Mouse (Mus musculus): ENCODE measurements around the gene Strip1. TPM values are rescaled to one million over a fixed set of nuclear protein-coding genes. Genes with fewer than 3 reads are reported as not detected.

Strip1 gene
- total RNA-seq, 1 experiment, result 48.9 TPM

DNA sequence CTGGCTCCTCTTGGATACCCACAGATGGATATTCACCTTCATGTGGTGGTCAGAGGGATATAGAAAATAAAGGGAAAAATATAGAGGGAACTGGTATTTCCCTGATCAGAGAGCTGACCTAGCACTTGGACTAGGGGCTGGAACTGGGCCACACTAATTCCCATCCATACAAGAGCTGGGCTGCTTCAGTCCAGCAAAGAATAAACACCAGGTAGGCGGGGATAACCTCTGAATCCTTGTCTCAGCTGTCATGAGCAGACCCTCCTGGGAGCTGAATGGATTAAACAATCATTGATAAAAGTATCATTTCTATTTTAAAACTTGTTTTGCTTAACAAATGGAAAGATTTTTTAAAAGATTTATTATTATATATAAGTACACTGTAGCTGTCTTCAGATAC, 39.9 kb downstream of the Strip1 start:
- Histone ChIP-seq H3K27ac (ENCODE audit: insufficient read depth, low read depth, low read length, poor library complexity, severe bottlenecking) (no peak overlapping the region), H3K9me3 (ENCODE audit: control insufficient read depth, insufficient read depth, low read depth, low read length) (no peaks in the 10 kb centered on the region), H3K9ac (ENCODE audit: insufficient read depth, low read depth, low read length, poor library complexity, severe bottlenecking) (no peak overlapping the region), H3K4me3 (ENCODE audit: insufficient read depth in 1 of 2, low read depth in 1 of 2, low read length in 2 of 2, poor library complexity in 1 of 2, severe bottlenecking in 1 of 2) (no peak overlapping the region), H3K4me1 (ENCODE audit: control insufficient read depth in 2 of 2, insufficient read depth in 2 of 2, low read length in 2 of 2, poor library complexity in 1 of 2) (peaks cover 0 to 7% of the 10 kb centered on the region in 2 experiments; a peak in 1 of 4 replicates), H3K36me3 (ENCODE audit: control insufficient read depth, insufficient read depth, low read length, poor library complexity, severe bottlenecking) (no peaks in the 10 kb centered on the region)
- no peak for DNase-seq (ENCODE audit: low read depth, low spot score)
- no peak for TF ChIP-seq MAFK (IDR thresholded peaks at IDR 0.05; ENCODE audit: insufficient read depth, low read depth, low read length)
- TF ChIP-seq CHD2 (IDR thresholded peaks at IDR 0.05; ENCODE audit: low read depth, low read length), result no peak
- TF ChIP-seq ZNF384 (IDR thresholded peaks at IDR 0.05; ENCODE audit: low read depth, low read length), result no peak
- no peak for TF ChIP-seq ZC3H11A (IDR thresholded peaks at IDR 0.05; ENCODE audit: borderline replicate concordance, low read depth, low read length)
- in situ Hi-C loops (cut with MboI; ENCODE audit: low sequenced_read_pairs in 2 of 2, unreplicated experiment in 2 of 2), result no loop called here

DNA sequence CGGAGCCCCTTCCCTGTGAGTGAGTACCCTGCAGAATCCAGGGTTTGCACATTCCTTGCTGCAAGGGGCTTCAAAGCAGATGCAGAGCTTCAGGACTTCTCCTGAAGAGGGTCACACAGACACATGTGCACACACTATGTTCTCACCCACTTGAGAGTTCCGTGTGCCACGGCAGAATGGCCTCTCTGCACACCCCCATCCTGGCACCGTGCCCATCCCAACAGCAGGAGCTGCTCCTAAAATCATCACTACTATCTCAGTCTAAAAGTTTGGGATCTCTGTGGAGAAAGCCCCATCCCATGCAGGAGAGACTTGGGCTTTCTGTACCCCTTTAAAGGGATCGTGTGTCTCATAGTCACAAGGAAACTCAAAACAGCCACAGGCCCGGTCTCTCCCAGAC, 45.0 kb downstream of the Strip1 start:
- in situ Hi-C loops (cut with MboI; ENCODE audit: low sequenced_read_pairs in 2 of 2, unreplicated experiment in 2 of 2), result no loop called here
- Histone ChIP-seq H3K4me1 (ENCODE audit: control insufficient read depth in 2 of 2, insufficient read depth in 2 of 2, low read length in 2 of 2, poor library complexity in 1 of 2) (no peaks in the 10 kb centered on the region), H3K36me3 (ENCODE audit: control insufficient read depth, insufficient read depth, low read length, poor library complexity, severe bottlenecking) (no peaks in the 10 kb centered on the region), H3K4me3 (ENCODE audit: insufficient read depth in 1 of 2, low read depth in 1 of 2, low read length in 2 of 2, poor library complexity in 1 of 2, severe bottlenecking in 1 of 2) (no peak overlapping the region), H3K9ac (ENCODE audit: insufficient read depth, low read depth, low read length, poor library complexity, severe bottlenecking) (no peak overlapping the region), H3K9me3 (ENCODE audit: control insufficient read depth, insufficient read depth, low read depth, low read length) (no peaks in the 10 kb centered on the region), H3K27ac (ENCODE audit: insufficient read depth, low read depth, low read length, poor library complexity, severe bottlenecking) (no peak overlapping the region)
- no peak for DNase-seq (ENCODE audit: low read depth, low spot score)
- TF ChIP-seq ZC3H11A (IDR thresholded peaks at IDR 0.05; ENCODE audit: borderline replicate concordance, low read depth, low read length), result no peak
- no peak for TF ChIP-seq ZNF384 (IDR thresholded peaks at IDR 0.05; ENCODE audit: low read depth, low read length)
- TF ChIP-seq HCFC1 (IDR thresholded peaks at IDR 0.05; ENCODE audit: borderline replicate concordance, insufficient read depth, low read length), result no peak
- TF ChIP-seq CHD2 (IDR thresholded peaks at IDR 0.05; ENCODE audit: low read depth, low read length), result no peak
- TF ChIP-seq MAFK (IDR thresholded peaks at IDR 0.05; ENCODE audit: insufficient read depth, low read depth, low read length), result no peak

DNA sequence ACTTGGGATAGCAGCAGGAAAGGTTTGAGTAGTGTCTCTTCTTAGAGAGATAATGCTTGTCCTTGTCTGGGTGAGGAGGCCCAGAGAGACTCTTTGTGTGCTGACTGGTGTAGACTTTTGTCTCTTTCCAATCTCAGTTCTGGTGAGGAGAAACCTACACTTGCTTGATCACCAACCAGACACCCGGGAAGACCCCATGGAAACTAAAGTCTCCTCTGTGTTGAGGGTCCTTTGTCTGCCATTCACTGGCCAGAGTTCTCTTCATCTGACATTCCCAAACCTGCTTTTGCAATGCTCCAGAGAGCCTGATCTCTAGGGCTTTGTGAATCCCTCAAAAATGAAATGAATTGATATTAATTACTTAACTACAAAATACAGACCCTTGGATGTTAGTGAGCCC, 47.6 kb downstream of the Strip1 start:
- no peaks in the 10 kb centered on the region for H3K4me1 ChIP-seq (ENCODE audit: control insufficient read depth in 2 of 2, insufficient read depth in 2 of 2, low read length in 2 of 2, poor library complexity in 1 of 2)
- no peaks in the 10 kb centered on the region for H3K36me3 ChIP-seq (ENCODE audit: control insufficient read depth, insufficient read depth, low read length, poor library complexity, severe bottlenecking)
- no peak for DNase-seq (ENCODE audit: low read depth, low spot score)
- H3K27ac ChIP-seq (ENCODE audit: insufficient read depth, low read depth, low read length, poor library complexity, severe bottlenecking), result no peak overlapping the region
- H3K4me3 ChIP-seq (ENCODE audit: insufficient read depth in 1 of 2, low read depth in 1 of 2, low read length in 2 of 2, poor library complexity in 1 of 2, severe bottlenecking in 1 of 2), result no peak overlapping the region
- no peak for TF ChIP-seq MAFK (IDR thresholded peaks at IDR 0.05; ENCODE audit: insufficient read depth, low read depth, low read length)
- no peak for TF ChIP-seq ZC3H11A (IDR thresholded peaks at IDR 0.05; ENCODE audit: borderline replicate concordance, low read depth, low read length)
- no peak for TF ChIP-seq HCFC1 (IDR thresholded peaks at IDR 0.05; ENCODE audit: borderline replicate concordance, insufficient read depth, low read length)
- no peak for TF ChIP-seq CHD2 (IDR thresholded peaks at IDR 0.05; ENCODE audit: low read depth, low read length)
- H3K9ac ChIP-seq (ENCODE audit: insufficient read depth, low read depth, low read length, poor library complexity, severe bottlenecking), result no peak overlapping the region
- in situ Hi-C loops (cut with MboI; ENCODE audit: low sequenced_read_pairs in 2 of 2, unreplicated experiment in 2 of 2), result no loop called here
- no peaks in the 10 kb centered on the region for H3K9me3 ChIP-seq (ENCODE audit: control insufficient read depth, insufficient read depth, low read depth, low read length)

DNA sequence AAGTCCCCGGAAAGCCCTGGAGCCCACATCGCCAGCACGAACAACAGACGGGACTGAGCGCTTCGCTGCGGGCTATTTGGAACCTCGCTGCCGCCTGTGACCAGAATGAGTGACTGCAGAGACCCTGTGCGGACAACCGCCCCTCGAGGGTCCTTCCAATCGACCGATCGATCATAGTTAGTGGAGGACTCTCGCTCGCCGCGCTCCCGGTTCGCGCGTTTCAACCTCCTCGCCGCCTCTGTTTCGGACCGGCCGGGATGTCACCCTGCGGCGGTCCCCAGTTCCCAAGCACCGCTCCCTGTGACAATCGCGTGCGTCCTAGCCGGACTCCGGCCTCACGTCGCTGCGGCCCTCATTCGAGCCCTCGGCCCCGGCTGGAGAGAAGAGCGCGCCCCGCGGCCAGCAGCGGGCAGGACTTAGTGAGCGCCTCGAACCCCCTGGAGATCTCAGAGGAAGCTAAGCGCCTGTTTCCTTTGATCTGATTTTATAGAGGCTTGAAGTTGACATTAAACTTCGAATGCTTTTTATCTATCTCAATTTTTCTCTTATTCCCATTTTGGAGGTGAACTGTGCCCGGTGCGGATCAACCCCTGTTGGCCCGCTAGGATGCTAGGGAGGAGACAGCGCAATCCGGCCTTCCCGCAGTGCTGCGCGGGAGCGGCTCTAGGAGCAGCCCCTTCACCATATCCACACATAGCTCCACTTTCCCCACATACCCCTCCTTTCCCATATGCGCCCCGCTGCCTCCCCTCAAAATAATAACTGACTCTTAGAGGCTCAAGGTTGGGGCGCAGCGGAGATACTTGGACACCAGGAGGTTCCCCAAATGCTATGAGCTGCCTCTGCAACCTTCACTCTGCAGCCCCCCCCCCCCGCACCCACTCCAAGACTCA, 48.4 kb downstream of the Strip1 start:
- TF ChIP-seq MAFK (IDR thresholded peaks at IDR 0.05; ENCODE audit: insufficient read depth, low read depth, low read length) (no peak), CHD2 (IDR thresholded peaks at IDR 0.05; ENCODE audit: low read depth, low read length) (no peak), HCFC1 (IDR thresholded peaks at IDR 0.05; ENCODE audit: borderline replicate concordance, insufficient read depth, low read length) (no peak)
- in situ Hi-C loops (cut with MboI; ENCODE audit: low sequenced_read_pairs in 2 of 2, unreplicated experiment in 2 of 2), result no loop called here
- Histone ChIP-seq H3K9ac (ENCODE audit: insufficient read depth, low read depth, low read length, poor library complexity, severe bottlenecking) (peak overlapping the region; percentile 27; the same call in 1 of the 2 replicates), H3K27ac (ENCODE audit: insufficient read depth, low read depth, low read length, poor library complexity, severe bottlenecking) (no peak overlapping the region), H3K4me3 (ENCODE audit: insufficient read depth in 1 of 2, low read depth in 1 of 2, low read length in 2 of 2, poor library complexity in 1 of 2, severe bottlenecking in 1 of 2) (peak overlapping the region; percentile 26 to 56), H3K36me3 (ENCODE audit: control insufficient read depth, insufficient read depth, low read length, poor library complexity, severe bottlenecking) (no peaks in the 10 kb centered on the region), H3K9me3 (ENCODE audit: control insufficient read depth, insufficient read depth, low read depth, low read length) (no peaks in the 10 kb centered on the region), H3K4me1 (ENCODE audit: control insufficient read depth in 2 of 2, insufficient read depth in 2 of 2, low read length in 2 of 2, poor library complexity in 1 of 2) (no peaks in the 10 kb centered on the region)
- no peak for DNase-seq (ENCODE audit: low read depth, low spot score)
